Mouse (Mus musculus): ENCODE results near the gene Gm20388. TPM values are rescaled to one million over a fixed set of nuclear protein-coding genes. Genes with fewer than 3 reads are reported as not detected.

Gene Gm20388
- polyA plus RNA-seq, 1 experiment from 2014 or later: 7.4 TPM

DNA sequence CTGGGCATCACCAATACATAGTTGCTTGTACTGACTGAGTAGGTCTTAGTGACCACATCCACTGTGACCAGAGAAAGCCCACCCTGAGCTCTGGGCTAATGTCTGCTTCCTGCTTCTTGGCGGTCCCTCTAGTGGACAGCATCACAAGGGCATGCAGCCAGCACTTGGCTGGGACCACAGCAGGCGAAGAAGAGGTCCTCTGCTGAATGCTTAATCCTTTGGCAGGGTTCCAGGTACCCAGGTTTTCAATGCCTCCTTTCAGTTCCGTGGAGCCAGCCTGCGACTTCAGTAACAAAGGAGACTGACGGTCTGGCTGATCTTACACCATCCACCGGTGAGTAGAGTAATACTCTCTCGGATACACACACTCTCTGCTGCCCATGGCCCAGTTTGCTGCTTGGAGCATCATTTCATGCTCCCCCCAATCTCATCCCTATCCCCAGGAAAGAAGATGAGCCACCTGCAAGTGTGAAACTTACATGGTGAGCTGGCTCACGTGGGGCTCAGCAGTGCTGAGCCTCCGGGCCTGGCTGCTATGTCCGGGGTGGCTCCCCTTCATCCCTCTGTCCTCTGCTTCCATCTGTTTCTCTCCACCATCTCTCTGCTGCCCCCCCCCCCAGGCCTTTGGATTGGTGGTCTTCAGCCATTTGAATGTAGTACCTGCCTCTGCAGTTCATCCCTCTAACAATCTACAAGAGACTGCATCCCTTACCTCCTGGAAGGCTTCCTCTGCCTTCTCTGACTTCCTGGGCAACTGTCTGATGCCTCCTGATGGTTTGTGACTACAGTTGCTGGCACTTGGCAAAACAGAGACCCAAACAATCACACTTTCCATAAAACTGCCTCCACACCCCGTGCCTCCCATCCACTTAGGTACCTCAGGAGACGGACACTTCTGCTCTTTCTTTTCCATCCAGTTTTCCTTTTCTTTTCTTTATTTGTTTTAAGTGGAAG lies 2025.0 kb downstream of the Gm20388 start:
- Histone ChIP-seq H3K36me3 (ENCODE audit: control insufficient read depth, insufficient read depth, low read length) (no peaks in the 10 kb centered on the region), H3K9me3 (replicated peaks; ENCODE audit: control insufficient read depth, low read length) (no peaks in the 10 kb centered on the region), H3K4me1 (ENCODE audit: control insufficient read depth, insufficient read depth, low read length) (peaks cover 6% of the 10 kb centered on the region; the same call in 1 of the 2 replicates), H3K9ac (ENCODE audit: low read length) (0 out of 2 replicates have a peak overlapping the region, but pooled peaks have one; percentile 3), H3K4me2 (ENCODE audit: low read depth, low read length) (no peak overlapping the region), H3K27me3 (ENCODE audit: control insufficient read depth, insufficient read depth, low read length) (no peaks in the 10 kb centered on the region), H3K27ac (ENCODE audit: low read length) (peak overlapping the region; percentile 3; the same call in 1 of the 2 replicates), H3K4me3 (replicated peaks; ENCODE audit: low read length) (no peak overlapping the region)
- WGBS: 51% methylated on average over 12 of the region's 12 CpGs
- ATAC-seq (ENCODE audit: insufficient read depth, low FRiP score): peak; percentile 34; the same call in 1 of the 2 replicates

GRCm38 (mm10) chr8:121936391-121936790 lies 2025.8 kb downstream of the Gm20388 start:
- H3K27ac ChIP-seq (ENCODE audit: low read length): 0 out of 2 replicates have a peak overlapping the region, but pooled peaks have one; percentile 21
- no peak overlapping the region for H3K4me2 ChIP-seq (ENCODE audit: low read depth, low read length)
- ATAC-seq (ENCODE audit: insufficient read depth, low FRiP score): peak; percentile 34; the same call in 1 of the 2 replicates
- 44% methylated on average over 14 of the region's 14 CpGs for WGBS
- no peak overlapping the region for H3K4me3 ChIP-seq (replicated peaks; ENCODE audit: low read length)
- H3K9me3 ChIP-seq (replicated peaks; ENCODE audit: control insufficient read depth, low read length): no peaks in the 10 kb centered on the region
- no peaks in the 10 kb centered on the region for H3K27me3 ChIP-seq (ENCODE audit: control insufficient read depth, insufficient read depth, low read length)
- no peak overlapping the region for H3K9ac ChIP-seq (ENCODE audit: low read length)
- no peaks in the 10 kb centered on the region for H3K36me3 ChIP-seq (ENCODE audit: control insufficient read depth, insufficient read depth, low read length)
- peaks cover 6% of the 10 kb centered on the region; the same call in 1 of the 2 replicates for H3K4me1 ChIP-seq (ENCODE audit: control insufficient read depth, insufficient read depth, low read length)

- Histone ChIP-seq H3K4me2 (ENCODE audit: low read depth, low read length) (no peak overlapping the region), H3K27me3 (ENCODE audit: control insufficient read depth, insufficient read depth, low read length) (no peaks in the 10 kb centered on the region), H3K36me3 (ENCODE audit: control insufficient read depth, insufficient read depth, low read length) (no peaks in the 10 kb centered on the region), H3K4me1 (ENCODE audit: control insufficient read depth, insufficient read depth, low read length) (peaks cover 6% of the 10 kb centered on the region; the same call in 1 of the 2 replicates), H3K4me3 (replicated peaks; ENCODE audit: low read length) (no peak overlapping the region), H3K27ac (ENCODE audit: low read length) (no peak overlapping the region), H3K9me3 (replicated peaks; ENCODE audit: control insufficient read depth, low read length) (no peaks in the 10 kb centered on the region), H3K9ac (ENCODE audit: low read length) (no peak overlapping the region)
- WGBS: 77% methylated on average over 7 of the region's 7 CpGs
- no peak for ATAC-seq (ENCODE audit: insufficient read depth, low FRiP score)
Observed at GRCm38 (mm10) chr8:121938732-121939131, 2028.1 kb downstream of the Gm20388 start.

GRCm38 (mm10) chr8:121943057-121943540 lies 2032.5 kb downstream of the Gm20388 start:
- no peak overlapping the region for H3K4me3 ChIP-seq (replicated peaks; ENCODE audit: low read length)
- no peaks in the 10 kb centered on the region for H3K36me3 ChIP-seq (ENCODE audit: control insufficient read depth, insufficient read depth, low read length)
- H3K9me3 ChIP-seq (replicated peaks; ENCODE audit: control insufficient read depth, low read length): no peaks in the 10 kb centered on the region
- no peak overlapping the region for H3K9ac ChIP-seq (ENCODE audit: low read length)
- peaks cover 9% of the 10 kb centered on the region for H3K4me1 ChIP-seq (ENCODE audit: control insufficient read depth, insufficient read depth, low read length)
- H3K27ac ChIP-seq (ENCODE audit: low read length): no peak overlapping the region
- H3K4me2 ChIP-seq (ENCODE audit: low read depth, low read length): no peak overlapping the region
- H3K27me3 ChIP-seq (ENCODE audit: control insufficient read depth, insufficient read depth, low read length): no peaks in the 10 kb centered on the region
- no peak for ATAC-seq (ENCODE audit: insufficient read depth, low FRiP score)
- WGBS: 23% methylated on average over 2 of the region's 2 CpGs

DNA sequence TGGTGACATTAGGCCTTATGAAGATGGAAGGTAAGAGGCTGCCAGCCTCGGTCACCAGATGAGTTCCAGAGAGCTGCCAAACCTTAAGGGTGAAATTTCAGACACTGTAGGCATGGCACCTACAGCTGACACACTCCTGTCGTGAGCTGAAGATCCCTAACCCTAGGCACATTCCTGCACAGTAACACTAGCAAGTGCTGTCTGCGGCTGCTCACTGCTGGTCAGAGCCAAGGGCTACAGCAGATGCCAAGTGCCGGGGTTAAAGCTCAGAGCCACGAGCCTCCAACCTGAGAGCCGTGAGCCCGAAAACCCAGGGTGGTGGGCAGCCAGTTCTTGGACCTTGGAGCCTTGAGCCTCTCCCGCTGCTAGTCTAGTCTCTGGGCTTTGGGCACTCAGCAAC lies 2033.1 kb downstream of the Gm20388 start:
- Histone ChIP-seq H3K9ac (ENCODE audit: low read length) (no peak overlapping the region), H3K4me3 (replicated peaks; ENCODE audit: low read length) (no peak overlapping the region), H3K4me2 (ENCODE audit: low read depth, low read length) (no peak overlapping the region), H3K27ac (ENCODE audit: low read length) (no peak overlapping the region), H3K4me1 (ENCODE audit: control insufficient read depth, insufficient read depth, low read length) (peaks cover 15% of the 10 kb centered on the region), H3K36me3 (ENCODE audit: control insufficient read depth, insufficient read depth, low read length) (no peaks in the 10 kb centered on the region), H3K9me3 (replicated peaks; ENCODE audit: control insufficient read depth, low read length) (no peaks in the 10 kb centered on the region), H3K27me3 (ENCODE audit: control insufficient read depth, insufficient read depth, low read length) (no peaks in the 10 kb centered on the region)
- 79% methylated on average over 8 of the region's 8 CpGs for WGBS
- ATAC-seq (ENCODE audit: insufficient read depth, low FRiP score): no peak

- no peak within 1 kb of the TSS for H3K4me3 ChIP-seq (replicated peaks; ENCODE audit: low read length)
- H3K4me1 ChIP-seq (ENCODE audit: control insufficient read depth, insufficient read depth, low read length): peaks cover 23% of the 10 kb centered on the region
- no peak within 1 kb of the TSS for H3K27ac ChIP-seq (ENCODE audit: low read length)
- no peak within 1 kb of the TSS for H3K4me2 ChIP-seq (ENCODE audit: low read depth, low read length)
- no peaks in the 10 kb centered on the region for H3K36me3 ChIP-seq (ENCODE audit: control insufficient read depth, insufficient read depth, low read length)
- H3K27me3 ChIP-seq (ENCODE audit: control insufficient read depth, insufficient read depth, low read length): no peaks in the 10 kb centered on the region
- H3K9me3 ChIP-seq (replicated peaks; ENCODE audit: control insufficient read depth, low read length): no peaks in the 10 kb centered on the region
- H3K9ac ChIP-seq (ENCODE audit: low read length): no peak within 1 kb of the TSS
- ATAC-seq (ENCODE audit: insufficient read depth, low FRiP score): no peak
Observed at GRCm38 (mm10) chr8:121944831-121945230, 2034.2 kb downstream of the Gm20388 start, which contains the start of gene Car5a. Car5a (minus strand) TSS chr8:121944904.

- H3K9ac ChIP-seq (ENCODE audit: low read length): no peak overlapping the region
- 82% methylated on average over 7 of the region's 7 CpGs for WGBS
- H3K4me2 ChIP-seq (ENCODE audit: low read depth, low read length): no peak overlapping the region
- no peaks in the 10 kb centered on the region for H3K9me3 ChIP-seq (replicated peaks; ENCODE audit: control insufficient read depth, low read length)
- no peak overlapping the region for H3K27ac ChIP-seq (ENCODE audit: low read length)
- H3K4me3 ChIP-seq (replicated peaks; ENCODE audit: low read length): no peak overlapping the region
- no peaks in the 10 kb centered on the region for H3K36me3 ChIP-seq (ENCODE audit: control insufficient read depth, insufficient read depth, low read length)
- H3K27me3 ChIP-seq (ENCODE audit: control insufficient read depth, insufficient read depth, low read length): no peaks in the 10 kb centered on the region
- H3K4me1 ChIP-seq (ENCODE audit: control insufficient read depth, insufficient read depth, low read length): peaks cover 26% of the 10 kb centered on the region
- no peak for ATAC-seq (ENCODE audit: insufficient read depth, low FRiP score)
Observed at GRCm38 (mm10) chr8:121946351-121946750, 2035.7 kb downstream of the Gm20388 start.

DNA sequence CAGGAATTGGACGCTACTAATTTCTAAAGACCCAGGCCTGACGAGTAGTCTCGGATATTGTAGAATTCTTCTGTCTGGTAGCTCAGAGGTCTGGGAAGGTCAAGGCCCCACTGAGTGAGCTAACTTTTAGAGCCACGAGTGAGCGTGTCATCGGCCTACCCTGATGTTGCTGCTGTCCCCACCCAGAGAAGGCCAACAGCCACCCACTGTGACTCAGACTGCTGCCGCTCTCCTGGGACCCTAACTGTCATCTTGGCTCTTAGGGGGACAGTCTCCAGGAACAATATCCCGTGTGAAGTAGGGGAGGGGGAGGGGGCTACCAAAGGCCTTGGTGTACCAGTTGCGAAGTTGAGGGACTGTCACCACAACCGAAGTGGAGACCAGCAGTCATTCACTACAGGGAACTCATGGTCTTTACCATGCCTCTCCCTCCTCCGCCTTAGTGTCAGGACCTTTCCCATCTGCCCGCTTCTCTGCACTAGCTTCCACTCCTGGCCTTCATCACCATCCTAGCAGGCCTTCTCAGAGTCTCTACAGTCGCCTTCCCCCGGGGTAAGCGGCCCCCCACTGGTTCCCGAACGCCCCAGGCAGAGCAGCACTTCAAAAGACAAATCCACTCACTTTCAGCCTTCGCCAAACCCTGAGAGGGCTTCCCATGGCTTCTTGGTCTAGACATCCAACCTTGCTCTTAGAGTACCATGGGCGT lies 2036.6 kb downstream of the Gm20388 start:
- peak overlapping the region; percentile 60 for H3K4me2 ChIP-seq (ENCODE audit: low read depth, low read length)
- 27% methylated on average over 19 of the region's 19 CpGs for WGBS

More for the DNA sequence above, 2036.6 kb downstream of the Gm20388 start:
- H3K36me3 ChIP-seq (ENCODE audit: control insufficient read depth, insufficient read depth, low read length): no peaks in the 10 kb centered on the region
- no peaks in the 10 kb centered on the region for H3K9me3 ChIP-seq (replicated peaks; ENCODE audit: control insufficient read depth, low read length)
- no peaks in the 10 kb centered on the region for H3K27me3 ChIP-seq (ENCODE audit: control insufficient read depth, insufficient read depth, low read length)
- peaks cover 34% of the 10 kb centered on the region for H3K4me1 ChIP-seq (ENCODE audit: control insufficient read depth, insufficient read depth, low read length)
- no peak for ATAC-seq (ENCODE audit: insufficient read depth, low FRiP score)
- peak overlapping the region; percentile 92 for H3K27ac ChIP-seq (ENCODE audit: low read length)
- peak overlapping the region; percentile 41 for H3K4me3 ChIP-seq (replicated peaks; ENCODE audit: low read length)
- peak overlapping the region; percentile 67 for H3K9ac ChIP-seq (ENCODE audit: low read length)
